Mouse (Mus musculus) embryonic facial prominence, embryonic 12.5 days (tissue): Measurements from ENCODE around the gene Krtcap3. TPM values are rescaled to one million over a fixed set of nuclear protein-coding genes. Genes with fewer than 3 reads are reported as not detected.
A peak's percentile ranks its signal among the peaks of the same experiment; 100 is the strongest.

Experiments
- ATAC-seq: fragments of 200-750 bp; cut with Nextera tagmentation; 2 replicates; pipeline ENCODE4 v1.8.0; 2017; ENCODE audit not compliant: insufficient number of reproducible peaks, insufficient read depth, low FRiP score, low TSS enrichment
- H3K27ac ChIP-seq: fragments of 300-500 bp; sonication (generic); 2 replicates; pipeline ENCODE4 v1.5.1; 2016; ENCODE audit warnings: mild to moderate bottlenecking
- H3K27me3 ChIP-seq: fragments of 300-500 bp; sonication (generic); 2 replicates; pipeline ENCODE4 v1.6.1; 2016; ENCODE audit warnings: mild to moderate bottlenecking, moderate library complexity
- H3K36me3 ChIP-seq: fragments of 300-500 bp; sonication (generic); 2 replicates; pipeline ENCODE4 v1.6.1; 2016; ENCODE audit warnings: mild to moderate bottlenecking
- H3K4me1 ChIP-seq: fragments of 300-500 bp; sonication (generic); 2 replicates; pipeline ENCODE4 v1.6.1; 2016
- H3K4me2 ChIP-seq: fragments of 300-500 bp; sonication (generic); replicated peaks from 2 replicates; pipeline ENCODE4 v1.6.1; 2016; ENCODE audit warnings: mild to moderate bottlenecking, moderate library complexity
- H3K4me3 ChIP-seq: fragments of 300-500 bp; sonication (generic); 2 replicates; pipeline ENCODE4 v1.5.1; 2016; ENCODE audit warnings: mild to moderate bottlenecking
- H3K9ac ChIP-seq: fragments of 300-500 bp; sonication (generic); 2 replicates; pipeline ENCODE4 v1.6.1; 2016; ENCODE audit warnings: mild to moderate bottlenecking, moderate library complexity
- H3K9me3 ChIP-seq: fragments of 300-500 bp; sonication (generic); 2 replicates; pipeline ENCODE4 v1.6.1; 2016; ENCODE audit warnings: mild to moderate bottlenecking, moderate library complexity
- WGBS: fragments of 180-500 bp; shearing (Covaris S2); methylation state at CpG from one replicate; pipeline ENCODE4 v1.1.7; 2016; 5-methylcytosine and 5-hydroxymethylcytosine counted together
- polyA plus RNA-seq: library from polyadenylated mRNA; unstranded; fragments of >200 nt; fragmentation: Nextera tagmentation; extraction: Ambion mirVana; gene quantifications from 2 replicates; pipeline ENCODE4 v1.2.1, GENCODE M21; 2016

Krtcap3 gene
- polyA plus RNA-seq, 1 experiment from 2014 or later: 14.7 TPM

- peaks cover 24% of the 10 kb centered on the region for H3K36me3 ChIP-seq
- no peaks in the 10 kb centered on the region for H3K9me3 ChIP-seq
- peaks cover 20% of the 10 kb centered on the region for H3K4me1 ChIP-seq
- peak within 1 kb of the TSS; percentile 79 for H3K4me2 ChIP-seq
- peak; percentile 87 for ATAC-seq
- H3K27ac ChIP-seq: peak within 1 kb of the TSS; percentile 76
- no peaks in the 10 kb centered on the region for H3K27me3 ChIP-seq
- peak within 1 kb of the TSS; percentile 60 for H3K9ac ChIP-seq
- peak within 1 kb of the TSS; percentile 53 for H3K4me3 ChIP-seq
- WGBS: 3% methylated on average over 45 of the region's 45 CpGs
These were observed 39.2 kb downstream of the Krtcap3 start, which contains the start of gene Ift172 for GRCm38 (mm10) chr5:31290521-31291360. Gene Ift172 (minus strand): TSS chr5:31291116.

GRCm38 (mm10) chr5:31291361-31291688 lies 39.8 kb downstream of the Krtcap3 start:
- WGBS: 4% methylated on average over 9 of the region's 9 CpGs

GRCm38 (mm10) chr5:31294964-31295605 lies 43.6 kb downstream of the Krtcap3 start:
- Histone ChIP-seq H3K4me2 (peak overlapping the region; percentile 78), H3K4me1 (peaks cover 16% of the 10 kb centered on the region), H3K36me3 (peaks cover 11% of the 10 kb centered on the region), H3K9me3 (no peaks in the 10 kb centered on the region), H3K27ac (peak overlapping the region; percentile 81), H3K9ac (peak overlapping the region; percentile 97), H3K4me3 (peak overlapping the region; percentile 91), H3K27me3 (no peaks in the 10 kb centered on the region)
- 0 out of 2 replicates have a peak, but pooled peaks have one; percentile 2 for ATAC-seq
- 2% methylated on average over 28 of the region's 29 CpGs for WGBS

More at GRCm38 (mm10) chr5:31291361-31291688, 39.8 kb downstream of the Krtcap3 start:
- no peaks in the 10 kb centered on the region for H3K27me3 ChIP-seq
- peaks cover 20% of the 10 kb centered on the region for H3K4me1 ChIP-seq
- no peaks in the 10 kb centered on the region for H3K9me3 ChIP-seq
- H3K4me2 ChIP-seq: peak overlapping the region; percentile 79
- peak overlapping the region; percentile 53 for H3K4me3 ChIP-seq
- no peak for ATAC-seq
- peaks cover 18% of the 10 kb centered on the region for H3K36me3 ChIP-seq
- peak overlapping the region; percentile 3; the same call in 1 of the 2 replicates for H3K9ac ChIP-seq
- H3K27ac ChIP-seq: peak overlapping the region; percentile 72

- H3K9ac ChIP-seq: peak within 1 kb of the TSS; percentile 97
- H3K9me3 ChIP-seq: no peaks in the 10 kb centered on the region
- H3K4me2 ChIP-seq: peak within 1 kb of the TSS; percentile 78
- ATAC-seq: peak; percentile 65; the same call in 1 of the 2 replicates
- H3K4me3 ChIP-seq: peak within 1 kb of the TSS; percentile 91
- peaks cover 11% of the 10 kb centered on the region for H3K36me3 ChIP-seq
- H3K27me3 ChIP-seq: no peaks in the 10 kb centered on the region
- H3K27ac ChIP-seq: peak within 1 kb of the TSS; percentile 81
- WGBS: 0% methylated on average over 37 of the region's 46 CpGs
- H3K4me1 ChIP-seq: peaks cover 13% of the 10 kb centered on the region
These were observed 44.2 kb downstream of the Krtcap3 start, which contains the start of gene Fndc4 for GRCm38 (mm10) chr5:31295606-31296141. Gene Fndc4 (minus strand): TSS chr5:31296080.

- 75% methylated on average over 13 of the region's 13 CpGs for WGBS
- no peak for ATAC-seq
- H3K4me2 ChIP-seq: peak within 1 kb of the TSS; percentile 78; the same call in 1 of the 2 replicates
- no peak within 1 kb of the TSS for H3K9ac ChIP-seq
- no peaks in the 10 kb centered on the region for H3K27me3 ChIP-seq
- H3K9me3 ChIP-seq: no peaks in the 10 kb centered on the region
- peaks cover 11% of the 10 kb centered on the region for H3K36me3 ChIP-seq
- no peak within 1 kb of the TSS for H3K4me3 ChIP-seq
- H3K27ac ChIP-seq: no peak within 1 kb of the TSS
- H3K4me1 ChIP-seq: peaks cover 10% of the 10 kb centered on the region
These were observed 45.7 kb downstream of the Krtcap3 start, which contains the start of gene Gckr for GRCm38 (mm10) chr5:31297047-31297757. Gene Gckr (plus strand): TSS chr5:31297443.

DNA sequence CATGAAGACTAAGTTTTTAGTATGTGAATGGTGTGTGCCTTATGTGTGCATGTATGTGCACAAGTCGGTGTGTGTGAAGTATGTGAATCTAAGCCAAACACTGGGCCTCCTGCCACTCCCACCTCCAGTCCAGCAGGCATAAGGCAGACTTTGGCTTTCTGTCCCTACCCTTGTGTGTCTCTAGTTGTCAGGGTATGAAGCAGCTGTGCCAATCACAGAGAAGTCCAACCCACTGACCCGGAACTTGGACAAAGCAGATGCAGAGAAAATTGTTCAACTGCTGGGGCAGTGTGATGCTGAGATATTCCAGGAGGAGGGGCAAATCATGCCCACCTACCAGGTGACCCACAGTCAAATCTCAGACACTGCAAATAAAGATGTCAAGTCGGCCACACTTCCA lies 46.5 kb downstream of the Krtcap3 start:
- H3K4me2 ChIP-seq: no peak overlapping the region
- H3K27ac ChIP-seq: no peak overlapping the region
- ATAC-seq: no peak
- 86% methylated on average over 3 of the region's 3 CpGs for WGBS
- no peaks in the 10 kb centered on the region for H3K27me3 ChIP-seq
- peaks cover 7% of the 10 kb centered on the region for H3K36me3 ChIP-seq
- H3K4me3 ChIP-seq: no peak overlapping the region
- peaks cover 10% of the 10 kb centered on the region for H3K4me1 ChIP-seq
- H3K9me3 ChIP-seq: no peaks in the 10 kb centered on the region
- H3K9ac ChIP-seq: no peak overlapping the region

DNA sequence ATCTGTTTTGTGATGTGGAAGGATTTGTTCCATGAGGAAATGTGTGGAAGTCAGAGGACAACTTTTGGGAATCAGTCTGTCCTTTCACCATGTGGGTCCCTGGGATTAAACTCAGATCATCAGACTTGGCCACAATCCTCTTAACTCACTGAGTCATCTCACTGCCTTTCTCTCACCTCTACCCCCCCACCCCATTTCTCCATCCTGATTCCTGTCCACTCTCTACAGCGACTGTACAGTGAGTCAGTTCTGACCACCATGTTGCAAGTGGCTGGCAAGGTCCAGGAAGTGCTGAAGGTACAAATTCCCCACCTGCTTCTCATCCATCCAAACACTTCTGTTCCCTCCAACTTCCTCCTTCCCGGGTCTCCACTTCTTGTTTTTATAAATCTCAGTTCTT lies 47.0 kb downstream of the Krtcap3 start:
- no peak for ATAC-seq
- peaks cover 2% of the 10 kb centered on the region for H3K36me3 ChIP-seq

GRCm38 (mm10) chr5:31301866-31302265 lies 50.4 kb downstream of the Krtcap3 start:
- Histone ChIP-seq H3K9ac (no peak overlapping the region), H3K36me3 (no peaks in the 10 kb centered on the region), H3K4me3 (no peak overlapping the region), H3K4me2 (no peak overlapping the region), H3K27me3 (no peaks in the 10 kb centered on the region), H3K27ac (no peak overlapping the region), H3K4me1 (no peaks in the 10 kb centered on the region), H3K9me3 (no peaks in the 10 kb centered on the region)
- no peak for ATAC-seq
- WGBS: 72% methylated on average over 7 of the region's 8 CpGs

More for the DNA sequence above, 47.0 kb downstream of the Krtcap3 start:
- Histone ChIP-seq H3K4me1 (peaks cover 10% of the 10 kb centered on the region), H3K27me3 (no peaks in the 10 kb centered on the region), H3K9me3 (no peaks in the 10 kb centered on the region), H3K9ac (no peak overlapping the region), H3K4me2 (no peak overlapping the region), H3K4me3 (no peak overlapping the region), H3K27ac (no peak overlapping the region)
- WGBS: 63% methylated on average over 2 of the region's 2 CpGs

Other genes with a start within 250 kb of the Krtcap3 start
- 117 and 118 TPM in 2 replicates for gene Atraid, start 203.4 kb upstream of the Krtcap3 start, polyA plus RNA-seq
- 11.8 and 12.4 TPM in 2 replicates for gene Slc5a6, start 202.8 kb upstream of the Krtcap3 start, polyA plus RNA-seq
- gene Cad, start 196.9 kb upstream of the Krtcap3 start, polyA plus RNA-seq: 40.6 and 41.0 TPM in 2 replicates
- not detected in 2 replicates for gene Dnajc5g, start 145.4 kb upstream of the Krtcap3 start, polyA plus RNA-seq
- gene Slc30a3, start 143.5 kb upstream of the Krtcap3 start, polyA plus RNA-seq: 0.22 and 0.52 TPM in 2 replicates
- 1.4 and 1.7 TPM in 2 replicates for gene Trim54, start 135.0 kb upstream of the Krtcap3 start, polyA plus RNA-seq
- gene Ucn, start 112.9 kb upstream of the Krtcap3 start, polyA plus RNA-seq: not detected in 2 replicates
- gene Mpv17, start 97.4 kb upstream of the Krtcap3 start, polyA plus RNA-seq: 64.8 and 72.0 TPM in 2 replicates
- gene Gm29609, start 71.8 kb upstream of the Krtcap3 start, polyA plus RNA-seq: 1.3 and 2.3 TPM in 2 replicates
- 95.9 and 104 TPM in 2 replicates for gene Gtf3c2, start 71.5 kb upstream of the Krtcap3 start, polyA plus RNA-seq
- 152 TPM in 2 replicates for gene Snx17, start 58.5 kb upstream of the Krtcap3 start, polyA plus RNA-seq
- gene Eif2b4, start 58.3 kb upstream of the Krtcap3 start, polyA plus RNA-seq: 70.2 and 74.4 TPM in 2 replicates
- gene Zfp513, start 49.4 kb upstream of the Krtcap3 start, polyA plus RNA-seq: 18.7 and 20.0 TPM in 2 replicates
- gene Ppm1g, start 31.0 kb upstream of the Krtcap3 start, polyA plus RNA-seq: 144 and 147 TPM in 2 replicates
- gene Nrbp1, start 10.8 kb upstream of the Krtcap3 start, polyA plus RNA-seq: 151 and 155 TPM in 2 replicates
- 0.43 and 1.1 TPM in 2 replicates for gene Gm9970, start 10.5 kb upstream of the Krtcap3 start, polyA plus RNA-seq
- 53.6 and 58.0 TPM in 2 replicates for gene Ift172, start 39.4 kb downstream of the Krtcap3 start, polyA plus RNA-seq
- 91.0 and 94.6 TPM in 2 replicates for gene Fndc4, start 44.4 kb downstream of the Krtcap3 start, polyA plus RNA-seq
- gene Gckr, start 45.8 kb downstream of the Krtcap3 start, polyA plus RNA-seq: 0.17 and 0.32 TPM in 2 replicates
- 76.7 and 88.4 TPM in 2 replicates for gene Zfp512, start 200.7 kb downstream of the Krtcap3 start, polyA plus RNA-seq
- 0.13 and 0.20 TPM in 2 replicates for gene 4930548H24Rik, start 234.0 kb downstream of the Krtcap3 start, polyA plus RNA-seq
- 79.8 and 80.7 TPM in 2 replicates for gene Gpn1, start 243.1 kb downstream of the Krtcap3 start, polyA plus RNA-seq